Mouse (Mus musculus) myocyte (in vitro differentiated cells): ENCODE results near the gene Smim14.

ENCODE experiments used
- CEBPB ChIP-seq: IDR thresholded peaks from 2 replicates; pipeline ENCODE4 v1.6.1; 2011; ENCODE audit warnings: mild to moderate bottlenecking, moderate library complexity; ENCODE audit not compliant: poor library complexity, insufficient read depth, severe bottlenecking
- E2F4 ChIP-seq: IDR thresholded peaks from one replicate; pipeline ENCODE4 v1.6.1; 2011; ENCODE audit warnings: mild to moderate bottlenecking, control low read depth, moderate library complexity; ENCODE audit not compliant: insufficient read depth
- MAX ChIP-seq: IDR thresholded peaks from one replicate; pipeline ENCODE4 v1.6.1; 2011; ENCODE audit warnings: low read depth, mild to moderate bottlenecking, control low read depth
- MYOD1 ChIP-seq, 3 experiments: IDR thresholded peaks; one replicate each; pipeline ENCODE4 v1.6.1; 2011; ENCODE audit warnings: control low read depth in 2 of 3, low read depth in 2 of 3, mild to moderate bottlenecking in 2 of 3, moderate library complexity in 1 of 3; ENCODE audit not compliant: insufficient read length in 2 of 3, control insufficient read depth in 1 of 3
- MYOG ChIP-seq, 3 experiments: IDR thresholded peaks; one replicate each; pipeline ENCODE4 v1.6.1; 2011; ENCODE audit warnings: control low read depth in 2 of 3, low read depth in 2 of 3, mild to moderate bottlenecking in 2 of 3; ENCODE audit not compliant: insufficient read length in 2 of 3, control insufficient read depth in 1 of 3, insufficient read depth in 1 of 3
- POLR2A ChIP-seq: IDR thresholded peaks from one replicate; pipeline ENCODE4 v1.6.1; 2011; ENCODE audit warnings: low read depth, mild to moderate bottlenecking, control low read depth, moderate library complexity; ENCODE audit not compliant: insufficient read length
- POLR2AphosphoS2 ChIP-seq: IDR thresholded peaks from one replicate; pipeline ENCODE4 v1.6.1; 2011; ENCODE audit warnings: low read depth, control low read depth; ENCODE audit not compliant: insufficient read length
- REST ChIP-seq: IDR thresholded peaks from one replicate; pipeline ENCODE4 v1.6.1; 2011; ENCODE audit warnings: mild to moderate bottlenecking, control low read depth, moderate library complexity; ENCODE audit not compliant: insufficient read depth, insufficient read length
- SRF ChIP-seq: IDR thresholded peaks from one replicate; pipeline ENCODE4 v1.6.1; 2011; ENCODE audit warnings: low read depth; ENCODE audit not compliant: control insufficient read depth, insufficient read length
- TCF12 ChIP-seq: IDR thresholded peaks from one replicate; pipeline ENCODE4 v1.6.1; 2011; ENCODE audit warnings: mild to moderate bottlenecking, control low read depth; ENCODE audit not compliant: poor library complexity, insufficient read depth, severe bottlenecking
- TCF3 ChIP-seq: IDR thresholded peaks from one replicate; pipeline ENCODE4 v1.6.1; 2011; ENCODE audit warnings: low read depth, control low read depth; ENCODE audit not compliant: insufficient read length
- USF1 ChIP-seq: IDR thresholded peaks from one replicate; pipeline ENCODE4 v1.6.1; 2011; ENCODE audit warnings: low read depth, mild to moderate bottlenecking, control low read depth, moderate library complexity

DNA sequence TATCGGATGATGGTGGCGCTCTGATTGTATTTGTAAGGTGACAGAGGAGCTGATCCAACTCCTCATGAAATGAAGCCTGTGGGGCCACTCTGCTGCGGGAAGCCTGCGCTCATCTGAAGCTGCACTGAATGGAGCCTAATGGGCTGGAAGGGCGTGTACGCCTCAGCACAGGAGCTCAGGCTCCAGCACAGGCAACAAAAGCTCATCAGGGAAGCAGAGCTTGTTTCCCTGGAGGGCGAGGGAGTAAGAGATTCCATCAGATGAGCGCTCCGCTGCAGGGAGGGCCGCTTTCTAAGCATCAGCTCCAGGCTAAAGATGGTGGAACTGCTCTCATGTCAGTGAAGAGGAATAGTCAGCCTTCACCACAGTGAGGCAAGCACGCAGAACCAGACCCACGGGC, 129.0 kb downstream of the Smim14 start:
- no peak for TF ChIP-seq POLR2AphosphoS2
- no peak for TF ChIP-seq POLR2A
- no peak for TF ChIP-seq E2F4
- no peak for TF ChIP-seq MAX
- TF ChIP-seq TCF3: no peak
- no peak for TF ChIP-seq USF1
- TF ChIP-seq TCF12: no peak
- TF ChIP-seq MYOD1 (IDR thresholded peaks at IDR 0.05; ENCODE audit: control insufficient read depth in 1 of 3, insufficient read length in 2 of 3, low read depth in 2 of 3): no peak
- TF ChIP-seq CEBPB: no peak
- no peak for TF ChIP-seq REST
- TF ChIP-seq MYOG (IDR thresholded peaks at IDR 0.05; ENCODE audit: control insufficient read depth in 1 of 3, insufficient read depth in 1 of 3, insufficient read length in 2 of 3, low read depth in 2 of 3): no peak
- TF ChIP-seq SRF: no peak
